Mouse (Mus musculus) mesoderm, embryonic 11.5 days (tissue): Measurements from ENCODE around the gene Hist1h3i.
"Not testable (repeated sequence)": the region's sequence is repeated elsewhere in the genome, so short reads cannot be mapped to it uniquely, and the experiment has no call there.

Experiments used
- DNase-seq: peaks from one replicate; pipeline ENCODE4 v3.0.0-alpha.2; 2012; ENCODE audit warnings: low read depth, low spot score

The Hist1h3i gene

DNA sequence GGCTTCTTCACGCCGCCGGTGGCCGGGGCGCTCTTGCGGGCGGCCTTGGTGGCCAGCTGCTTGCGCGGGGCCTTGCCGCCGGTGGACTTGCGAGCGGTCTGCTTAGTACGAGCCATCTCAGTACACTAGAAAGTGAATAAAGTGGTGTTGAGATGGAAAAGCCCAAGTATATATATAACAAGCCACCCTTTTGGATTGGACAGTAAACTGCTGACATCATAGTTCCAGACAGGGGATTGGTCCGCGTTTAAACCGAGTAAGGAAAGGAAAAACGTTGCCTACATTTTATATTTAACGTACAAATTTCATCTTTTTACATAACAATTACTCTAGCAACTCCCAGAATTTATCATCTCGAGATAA lies at the start of gene Hist1h3i:
TSS of gene Hist1h3i (minus strand) at position 116 of the 363 bp plus-strand sequence.
- peak; percentile 90 for DNase-seq

DNA sequence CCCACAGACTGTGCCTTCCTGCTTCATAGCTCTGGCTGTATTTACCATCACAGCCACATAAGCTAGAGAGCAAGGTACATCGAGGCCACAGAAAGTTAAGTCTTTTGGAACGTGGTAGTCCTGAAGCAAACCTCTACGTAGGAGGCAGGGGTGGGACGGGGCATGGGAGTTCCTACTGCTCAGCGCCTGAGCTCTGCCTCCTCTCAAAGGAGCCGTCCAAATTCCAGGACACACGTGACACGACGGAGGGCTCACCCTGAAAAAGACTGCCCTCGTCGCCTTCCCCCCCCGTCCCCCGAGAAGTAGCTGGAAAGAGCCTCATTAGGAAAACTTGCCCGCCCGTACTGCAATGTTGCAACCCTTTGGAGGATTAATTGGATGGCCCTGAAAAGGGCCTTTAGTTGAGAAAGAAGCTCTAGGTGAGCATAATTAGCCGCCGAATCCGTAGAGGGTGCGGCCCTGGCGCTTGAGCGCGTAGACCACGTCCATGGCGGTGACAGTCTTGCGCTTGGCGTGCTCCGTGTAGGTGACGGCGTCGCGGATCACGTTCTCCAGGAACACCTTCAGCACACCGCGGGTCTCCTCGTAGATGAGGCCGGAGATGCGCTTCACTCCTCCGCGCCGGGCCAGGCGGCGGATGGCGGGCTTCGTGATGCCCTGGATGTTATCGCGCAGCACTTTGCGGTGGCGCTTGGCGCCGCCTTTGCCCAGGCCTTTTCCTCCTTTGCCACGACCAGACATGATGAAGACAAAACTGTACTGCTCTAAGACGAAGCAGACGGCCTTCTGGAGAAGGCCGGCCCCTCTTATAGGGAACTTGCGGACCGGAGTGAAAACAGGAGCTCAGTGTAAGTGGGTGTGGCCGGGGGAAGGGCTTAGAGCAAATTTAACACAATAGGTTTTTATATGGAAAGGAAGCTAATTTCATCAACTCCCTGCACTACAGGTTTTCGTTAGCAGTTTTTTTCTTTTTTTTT lies 48.5 kb upstream of the Hist1h3i start, which contains the start of gene Hist1h4n:
TSS of gene Hist1h4n (minus strand) at position 779 of the 977 bp plus-strand sequence.
- not testable (repeated sequence) for DNase-seq

- no peak for DNase-seq
Measured at GRCm38 (mm10) chr13:21830344-21830743, 47.2 kb upstream of the Hist1h3i start.

DNA sequence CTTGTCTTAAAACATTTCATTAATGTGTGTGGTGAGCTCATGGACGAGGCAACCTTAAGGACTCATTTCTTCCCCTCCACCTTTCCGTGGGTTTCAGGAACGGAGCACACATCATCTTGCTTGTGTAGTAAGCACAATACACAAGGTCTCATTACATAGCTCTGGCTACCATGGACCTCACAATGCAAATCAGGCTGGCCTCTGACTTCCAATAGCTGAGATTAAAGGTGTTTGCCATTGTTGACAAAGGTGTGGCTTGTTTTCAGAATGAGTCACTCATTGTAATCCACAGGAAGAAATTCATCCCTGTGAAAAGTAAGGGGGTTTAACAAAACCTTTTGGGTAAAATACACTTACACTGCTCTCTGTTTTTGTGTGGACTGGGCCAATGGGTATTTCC lies 45.3 kb upstream of the Hist1h3i start:
- no peak for DNase-seq

- not testable (repeated sequence) for DNase-seq
Measured at GRCm38 (mm10) chr13:21820082-21820890, 37.1 kb upstream of the Hist1h3i start.

GRCm38 (mm10) chr13:21812092-21812491 lies 28.9 kb upstream of the Hist1h3i start:
- not testable (repeated sequence) for DNase-seq

- not testable (repeated sequence) for DNase-seq
Measured at GRCm38 (mm10) chr13:21811539-21811938, 28.4 kb upstream of the Hist1h3i start, which contains the start of gene Hist1h4m. Hist1h4m (plus strand) TSS chr13:21811746.

DNA sequence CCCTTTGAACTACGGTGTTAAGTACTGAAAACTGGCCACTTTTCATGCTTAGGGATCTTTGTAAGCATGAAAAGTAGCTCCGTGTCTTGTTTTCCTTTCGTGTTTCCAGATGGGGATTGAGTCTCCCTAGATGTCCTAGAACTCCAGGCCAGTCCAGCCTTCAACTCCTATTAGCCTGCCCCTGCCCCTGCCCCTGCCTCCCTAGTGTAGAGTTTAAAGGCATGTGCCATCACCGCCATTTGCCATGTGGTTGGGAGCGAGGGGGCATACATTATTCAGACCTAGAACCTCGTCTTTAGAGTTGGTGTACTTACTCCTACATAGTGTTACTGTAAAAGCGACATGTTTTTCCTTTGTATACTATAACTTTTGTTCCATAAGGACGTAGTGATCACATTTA lies 27.9 kb upstream of the Hist1h3i start:
- not testable (repeated sequence) for DNase-seq

- not testable (repeated sequence) for DNase-seq
Measured at GRCm38 (mm10) chr13:21810073-21810472, 26.9 kb upstream of the Hist1h3i start, which contains the start of the genes Hist1h2bq and Hist1h2ao. Hist1h2bq (minus strand) TSS chr13:21810197. Hist1h2ao (plus strand) TSS chr13:21810465.

DNA sequence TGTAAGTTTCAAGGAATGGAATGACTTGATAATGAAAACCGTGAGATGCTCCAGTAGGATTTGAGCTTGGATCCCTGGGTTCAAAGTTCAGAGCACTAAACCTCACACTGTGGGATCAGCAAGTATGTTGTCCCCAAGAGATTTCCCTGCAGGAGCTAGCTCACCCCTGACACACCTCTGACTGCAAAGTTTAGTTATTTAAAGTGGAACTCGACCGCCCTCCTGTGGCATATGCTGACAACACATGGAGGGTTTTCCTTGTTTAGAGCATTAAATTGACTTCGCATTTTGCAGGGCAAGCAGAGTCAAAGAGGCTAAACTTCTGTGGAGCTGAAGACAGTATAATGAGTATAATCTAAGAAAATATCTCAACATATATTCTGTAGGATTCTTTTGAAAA lies 19.9 kb upstream of the Hist1h3i start:
- DNase-seq, result not testable (repeated sequence)

GRCm38 (mm10) chr13:21797163-21797562 lies 14.0 kb upstream of the Hist1h3i start:
- not testable (repeated sequence) for DNase-seq

GRCm38 (mm10) chr13:21795584-21795983 lies 12.4 kb upstream of the Hist1h3i start:
- DNase-seq, result no peak

- DNase-seq, result no peak
Measured at GRCm38 (mm10) chr13:21790601-21791283, 7.6 kb upstream of the Hist1h3i start.

GRCm38 (mm10) chr13:21789925-21790324 lies 6.8 kb upstream of the Hist1h3i start:
- DNase-seq, result no peak

GRCm38 (mm10) chr13:21787760-21788593 lies 4.8 kb upstream of the Hist1h3i start:
- DNase-seq, result no peak

- DNase-seq, result peak; percentile 96
Measured at GRCm38 (mm10) chr13:21786899-21787629, 3.9 kb upstream of the Hist1h3i start, which contains the start of the genes Hist1h2an and Hist1h2bp. Hist1h2an (minus strand) TSS chr13:21787218. Hist1h2bp (plus strand) TSS chr13:21787461.

DNA sequence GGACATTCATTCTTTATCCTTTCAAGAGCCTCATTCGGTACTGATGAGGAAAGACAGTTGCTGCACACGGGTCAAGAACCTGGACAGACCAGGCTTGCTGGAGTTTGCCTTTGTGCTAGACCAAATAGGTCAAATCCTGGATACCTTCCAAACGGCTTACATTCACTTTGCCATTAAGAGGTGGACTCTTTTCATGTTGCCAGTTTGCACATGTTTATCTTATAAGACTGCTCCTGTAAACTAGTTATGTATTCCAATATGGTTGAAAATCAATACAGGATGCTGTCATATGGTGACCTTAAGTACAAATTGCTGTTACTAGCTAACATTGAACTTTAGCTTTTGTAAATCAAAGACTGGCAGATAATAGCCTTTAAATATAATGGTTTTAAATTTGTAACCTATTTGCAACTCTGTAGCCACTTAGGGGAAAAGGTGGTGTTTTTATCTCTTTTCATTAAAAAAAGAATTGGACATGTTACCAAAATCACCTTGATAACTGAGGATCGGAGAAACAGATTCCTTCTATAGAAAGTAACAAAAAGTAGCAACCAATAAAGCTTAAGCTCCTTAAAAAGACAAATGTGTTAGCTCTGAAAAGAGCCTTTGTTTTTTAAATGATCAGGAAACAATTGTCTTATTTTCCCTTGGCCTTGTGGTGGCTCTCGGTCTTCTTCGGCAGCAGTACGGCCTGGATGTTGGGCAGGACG lies 3.2 kb upstream of the Hist1h3i start:
- DNase-seq, result no peak

DNA sequence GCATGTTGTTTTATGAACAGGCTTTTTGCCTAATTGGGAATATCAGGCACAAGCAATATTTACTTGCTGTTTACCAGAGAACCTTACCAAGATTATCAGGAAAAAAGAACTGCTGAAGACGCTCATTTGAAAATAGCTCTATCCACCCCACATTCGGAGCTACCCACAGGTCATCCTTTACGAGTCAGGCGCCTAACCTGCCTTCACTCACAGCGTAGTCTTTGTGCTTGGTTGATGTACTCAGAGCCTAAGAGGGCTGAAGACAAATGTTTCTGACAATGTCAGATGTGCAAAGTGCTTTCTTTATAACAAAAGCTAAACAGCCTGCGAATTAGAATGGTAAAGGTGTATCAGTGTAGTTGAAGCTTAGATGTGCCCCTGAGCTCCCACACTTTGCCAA lies 1.1 kb upstream of the Hist1h3i start:
- DNase-seq, result no peak

- DNase-seq, result no peak
Measured at GRCm38 (mm10) chr13:21783734-21784161, 578 bp upstream of the Hist1h3i start.
